Mouse (Mus musculus) stomach, postnatal 0 days (tissue): ENCODE results near the gene B4galt1. TPM values are rescaled to one million over a fixed set of nuclear protein-coding genes. Genes with fewer than 3 reads are reported as not detected.

Source experiments
- ATAC-seq: fragments of 200-750 bp; cut with Nextera tagmentation; 2 replicates; pipeline ENCODE4 v1.8.0; 2017; ENCODE audit not compliant: low FRiP score, low TSS enrichment
- DNase-seq: peaks from one replicate; pipeline ENCODE4 v3.0.0-alpha.2; 2016; ENCODE audit warnings: low spot score
- H3K27ac ChIP-seq: fragments of 300-500 bp; sonication (generic); replicated peaks from 2 replicates; pipeline ENCODE4 v1.5.1; 2014; ENCODE audit warnings: mild to moderate bottlenecking, control low read depth
- H3K27me3 ChIP-seq: fragments of 300-500 bp; sonication (generic); 2 replicates; pipeline ENCODE4 v1.6.1; 2014; ENCODE audit warnings: low read length; ENCODE audit not compliant: control insufficient read depth, insufficient read depth
- H3K36me3 ChIP-seq: fragments of 300-500 bp; sonication (generic); 2 replicates; pipeline ENCODE4 v1.6.1; 2014; ENCODE audit warnings: low read length, mixed read lengths; ENCODE audit not compliant: control insufficient read depth, insufficient read depth
- H3K4me1 ChIP-seq: fragments of 300-500 bp; sonication (generic); replicated peaks from 2 replicates; pipeline ENCODE4 v1.6.1; 2014; ENCODE audit warnings: antibody characterized with exemption; ENCODE audit not compliant: control insufficient read depth, insufficient read depth
- H3K4me2 ChIP-seq: fragments of 300-500 bp; sonication (generic); replicated peaks from 2 replicates; pipeline ENCODE4 v1.6.1; 2014; ENCODE audit warnings: low read depth, mild to moderate bottlenecking, control low read depth, moderate library complexity
- H3K4me3 ChIP-seq: fragments of 300-500 bp; sonication (generic); 2 replicates; pipeline ENCODE4 v1.5.1; 2014; ENCODE audit warnings: low read depth, low read length, control low read depth
- H3K9ac ChIP-seq: fragments of 300-500 bp; sonication (generic); 2 replicates; pipeline ENCODE4 v1.6.1; 2014; ENCODE audit warnings: mild to moderate bottlenecking, low read length, control low read depth, mixed read lengths
- H3K9me3 ChIP-seq: fragments of 300-500 bp; sonication (generic); 2 replicates; pipeline ENCODE4 v1.6.1; 2016; ENCODE audit warnings: low read length; ENCODE audit not compliant: control insufficient read depth
- CTCF ChIP-seq: IDR thresholded peaks from 2 replicates; pipeline ENCODE4 v1.5.1; 2016; ENCODE audit warnings: antibody characterized with exemption, low read depth, mild to moderate bottlenecking, moderate library complexity
- EP300 ChIP-seq: optimal IDR thresholded peaks from 2 replicates; pipeline ENCODE3; 2016; ENCODE audit warnings: antibody characterized with exemption
- WGBS: fragments of 180-500 bp; shearing (Covaris S2); extraction: QIAGEN DNeasy Blood & Tissue Kit; methylation state at CpG from one replicate; pipeline ENCODE4 v1.1.7; 2014; 5-methylcytosine and 5-hydroxymethylcytosine counted together
- polyA plus RNA-seq: library from polyadenylated mRNA; unstranded; fragments of >200 nt; fragmentation: Nextera tagmentation; extraction: Ambion mirVana; gene quantifications from 2 replicates; pipeline ENCODE4 v1.2.1, GENCODE M21; 2015

The B4galt1 gene
- polyA plus RNA-seq, 1 experiment from 2014 or later, result 34.3 TPM

GRCm38 (mm10) chr4:40834872-40835271 is 18.9 kb downstream of the B4galt1 start:
- no peak overlapping the region for H3K4me2 ChIP-seq
- TF ChIP-seq CTCF, result no peak
- no peak for TF ChIP-seq EP300
- no peaks in the 10 kb centered on the region for H3K36me3 ChIP-seq
- H3K9me3 ChIP-seq, result no peaks in the 10 kb centered on the region
- DNase-seq, result no peak
- H3K9ac ChIP-seq, result no peak overlapping the region
- H3K27ac ChIP-seq, result no peak overlapping the region
- H3K27me3 ChIP-seq, result no peaks in the 10 kb centered on the region
- no peak for ATAC-seq
- no peaks in the 10 kb centered on the region for H3K4me1 ChIP-seq
- WGBS, result 79% methylated on average over 5 of the region's 5 CpGs
- no peak overlapping the region for H3K4me3 ChIP-seq

- Histone ChIP-seq H3K36me3 (no peaks in the 10 kb centered on the region), H3K27me3 (no peaks in the 10 kb centered on the region), H3K27ac (no peak overlapping the region), H3K4me2 (no peak overlapping the region), H3K9ac (no peak overlapping the region), H3K4me1 (no peaks in the 10 kb centered on the region), H3K4me3 (no peak overlapping the region), H3K9me3 (no peaks in the 10 kb centered on the region)
- WGBS, result 93% methylated on average over 4 of the region's 4 CpGs
- DNase-seq (no peak), ATAC-seq (no peak)
- TF ChIP-seq CTCF, result no peak
Observed at GRCm38 (mm10) chr4:40834232-40834786, 19.5 kb downstream of the B4galt1 start.

GRCm38 (mm10) chr4:40833381-40834231 is 20.2 kb downstream of the B4galt1 start:
- 89% methylated on average over 9 of the region's 9 CpGs for WGBS
- ATAC-seq (no peak), DNase-seq (no peak)
- H3K27ac ChIP-seq, result no peak overlapping the region
- H3K4me1 ChIP-seq, result no peaks in the 10 kb centered on the region
- no peaks in the 10 kb centered on the region for H3K36me3 ChIP-seq
- no peaks in the 10 kb centered on the region for H3K9me3 ChIP-seq
- no peak overlapping the region for H3K4me2 ChIP-seq
- TF ChIP-seq EP300 (no peak), CTCF (no peak)
- no peak overlapping the region for H3K4me3 ChIP-seq
- H3K27me3 ChIP-seq, result no peaks in the 10 kb centered on the region
- no peak overlapping the region for H3K9ac ChIP-seq

GRCm38 (mm10) chr4:40830530-40830929 is 23.3 kb downstream of the B4galt1 start:
- Histone ChIP-seq H3K9me3 (no peaks in the 10 kb centered on the region), H3K27ac (no peak overlapping the region), H3K4me3 (no peak overlapping the region), H3K4me2 (no peak overlapping the region), H3K4me1 (no peaks in the 10 kb centered on the region), H3K9ac (no peak overlapping the region), H3K27me3 (no peaks in the 10 kb centered on the region), H3K36me3 (no peaks in the 10 kb centered on the region; the same call in 1 of the 2 replicates)
- no peak for DNase-seq
- TF ChIP-seq CTCF (no peak), EP300 (no peak)
- WGBS, result 82% methylated on average over 5 of the region's 5 CpGs
- ATAC-seq, result no peak

- Histone ChIP-seq H3K9me3 (no peaks in the 10 kb centered on the region), H3K4me2 (no peak overlapping the region), H3K4me3 (no peak overlapping the region), H3K9ac (no peak overlapping the region), H3K36me3 (no peaks in the 10 kb centered on the region; the same call in 1 of the 2 replicates), H3K4me1 (no peaks in the 10 kb centered on the region), H3K27ac (no peak overlapping the region), H3K27me3 (no peaks in the 10 kb centered on the region)
- WGBS, result 64% methylated on average over 13 of the region's 13 CpGs
- ATAC-seq, result no peak
- no peak for DNase-seq
- TF ChIP-seq EP300 (no peak), CTCF (no peak)
Observed at GRCm38 (mm10) chr4:40829654-40830400, 24.0 kb downstream of the B4galt1 start.
